Mouse (Mus musculus) erythroblast, embryonic 14.5 days (primary cell): Measurements from ENCODE around the gene Slc32a1.

ENCODE experiments used
- GATA1 ChIP-seq: IDR thresholded peaks from 2 replicates; pipeline ENCODE4 v1.6.1; 2012; ENCODE audit warnings: low read length, inconsistent platforms, mixed read lengths
- TAL1 ChIP-seq: IDR thresholded peaks from 3 replicates; pipeline ENCODE4 v1.6.1; 2012; ENCODE audit warnings: low read length, inconsistent platforms, mixed read lengths

DNA sequence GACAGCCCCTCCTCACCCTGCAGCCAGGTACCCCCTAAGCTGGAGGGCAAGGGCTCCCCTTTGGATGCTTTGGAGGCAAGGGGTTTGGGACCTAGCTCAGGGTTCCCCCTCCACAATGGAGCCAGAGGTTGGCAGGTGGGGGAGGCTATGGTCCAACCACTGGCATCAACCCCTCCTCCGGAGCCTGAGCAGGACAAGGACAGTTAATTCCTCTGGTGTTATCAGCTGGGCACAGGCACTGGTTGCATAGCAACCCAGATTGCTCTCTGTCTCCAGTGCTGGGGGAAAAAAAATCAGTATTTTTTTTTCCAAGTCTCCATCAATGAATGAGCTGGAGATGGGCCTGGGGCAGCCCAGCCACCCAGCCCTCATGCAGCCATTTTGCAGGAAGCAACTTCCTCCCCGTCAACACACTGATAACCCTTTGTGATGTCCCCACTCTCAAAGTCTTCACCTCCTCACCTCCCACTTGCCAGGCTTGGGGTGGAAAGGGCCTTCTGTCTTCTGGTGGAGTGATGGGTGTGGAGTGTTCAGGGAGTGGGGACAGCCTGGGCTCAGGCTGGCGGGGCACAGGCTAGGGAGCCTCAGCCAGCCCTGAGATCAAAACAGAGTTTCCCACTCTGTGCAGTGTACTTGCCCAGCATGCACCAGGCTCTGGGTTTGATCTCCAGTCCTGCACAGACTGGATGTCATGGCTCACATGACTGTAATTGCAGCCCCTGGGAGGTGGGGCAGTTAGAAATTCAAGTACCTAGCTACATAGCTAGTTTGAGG is 49.0 kb upstream of the Slc32a1 start:
- TF ChIP-seq TAL1: no peak
- TF ChIP-seq GATA1: no peak
